ENCODE assay signal across 28 mouse cellular contexts in the genomic region with DNA sequence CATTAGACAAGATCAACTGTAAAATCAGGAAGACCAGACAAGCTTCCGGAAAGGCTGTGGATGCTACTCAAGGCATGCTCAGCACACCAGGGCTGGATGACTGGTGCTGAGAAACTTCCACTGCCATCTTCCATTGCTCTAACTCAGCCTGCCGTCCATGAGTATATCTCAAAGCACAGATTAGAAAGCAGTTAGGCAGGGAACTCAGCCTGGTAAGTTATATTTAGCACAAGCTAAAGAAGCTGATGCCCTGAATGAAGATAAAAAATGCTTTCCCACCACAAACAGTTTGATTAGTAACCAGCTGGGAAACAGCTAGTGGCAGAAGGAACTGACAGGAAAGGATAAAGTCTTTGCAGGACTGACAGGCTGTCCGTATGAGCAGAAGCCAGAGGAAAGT. TPM values are rescaled to one million over a fixed set of nuclear protein-coding genes. Genes with fewer than 3 reads are reported as not detected.
A peak's percentile ranks its signal among the peaks of the same experiment; 100 is the strongest.
DNase-seq lines count a peak whose midpoint lies in the region; ATAC-seq and TF ChIP-seq lines count a peak whose summit lies in the region.
"Had no signal": no experiment of that assay in that cellular context is flagged by ENCODE, and none has a peak within 500 bp of the region (broad histone marks: within the 10 kb centered on the region; RNA-seq: fewer than 3 reads in every experiment).

No protein-coding gene starts in this region.

- H3K27ac ChIP-seq in heart, embryonic 10.5 days = peak overlapping the region; percentile 53; the same call in 1 of the 2 replicates
- H3K27ac ChIP-seq in heart, embryonic 15.5 days = peak overlapping the region; percentile 40
- H3K27ac ChIP-seq: embryonic facial prominence, embryonic 10.5 days; embryonic facial prominence, embryonic 15.5 days; forebrain, embryonic 13.5 days; hindbrain, embryonic 13.5 days; liver, embryonic 15.5 days; lung, embryonic 15.5 days; midbrain, embryonic 13.5 days; neural tube, embryonic 13.5 days had no signal

- no peak overlapping the region for H3K4me3 ChIP-seq in heart, embryonic 10.5 days
- no peak overlapping the region for H3K4me3 ChIP-seq in heart, embryonic 15.5 days
- no peak overlapping the region for H3K4me3 ChIP-seq in G1E (ENCODE audit: low read depth, low read length)
- H3K4me3 ChIP-seq: embryonic facial prominence, embryonic 10.5 days; embryonic facial prominence, embryonic 15.5 days; forebrain, embryonic 13.5 days; hindbrain, embryonic 13.5 days; liver, embryonic 15.5 days; lung, embryonic 15.5 days; midbrain, embryonic 13.5 days; neural tube, embryonic 13.5 days had no signal

- no peak overlapping the region for H3K9ac ChIP-seq in heart, embryonic 15.5 days
- H3K9ac ChIP-seq: embryonic facial prominence, embryonic 15.5 days; forebrain, embryonic 13.5 days; hindbrain, embryonic 13.5 days; liver, embryonic 15.5 days; lung, embryonic 15.5 days; midbrain, embryonic 13.5 days; neural tube, embryonic 13.5 days had no signal

- intact Hi-C loops in heart, postnatal 10 days (cut with DNase I) = no loop called here

- H3K4me1 ChIP-seq in heart, embryonic 10.5 days = peaks cover 21% of the 10 kb centered on the region; the same call in 1 of the 2 replicates
- H3K4me1 ChIP-seq in heart, embryonic 15.5 days (replicated peaks) = peaks cover 23% of the 10 kb centered on the region
- peaks cover 46% of the 10 kb centered on the region for H3K4me1 ChIP-seq in G1E (ENCODE audit: insufficient read depth, low read depth, low read length)

- ATAC-seq in heart, embryonic 15.5 days (replicated peaks; ENCODE audit: insufficient number of reproducible peaks, insufficient read depth, low FRiP score, low read depth) = no peak
- peak; percentile 52 for ATAC-seq in G1E (ENCODE audit: extremely low read depth, insufficient number of reproducible peaks, low FRiP score, poor library complexity, severe bottlenecking)
- peak; percentile 56 for ATAC-seq in common myeloid progenitor, adult 5-6 weeks (replicated peaks; ENCODE audit: low read depth, poor library complexity, severe bottlenecking)
- ATAC-seq: activated CD4-positive, CD25-positive, alpha-beta regulatory T cell, adult 4 months; forebrain, embryonic 13.5 days; intestine, embryonic 16.5 days; midbrain, embryonic 13.5 days had no signal

- 21% methylated on average over 3 of the region's 3 CpGs for WGBS in heart, embryonic 10.5 days
- 48% methylated on average over 3 of the region's 3 CpGs for WGBS in heart, embryonic 15.5 days

- TF ChIP-seq CTCF in G1E (IDR thresholded peaks at IDR 0.05; ENCODE audit: low read depth, low read length) = no peak

- H3K4me2 ChIP-seq in heart, embryonic 15.5 days = 0 out of 2 replicates have a peak overlapping the region, but pooled peaks have one; percentile 0
- H3K4me2 ChIP-seq: embryonic facial prominence, embryonic 15.5 days; forebrain, embryonic 13.5 days; hindbrain, embryonic 13.5 days; liver, embryonic 15.5 days; lung, embryonic 15.5 days; midbrain, embryonic 13.5 days; neural tube, embryonic 13.5 days had no signal

- H3K9me3 ChIP-seq in heart, embryonic 10.5 days = no peaks in the 10 kb centered on the region
- no peaks in the 10 kb centered on the region for H3K9me3 ChIP-seq in heart, embryonic 15.5 days (replicated peaks)
- no peaks in the 10 kb centered on the region for H3K9me3 ChIP-seq in G1E (replicated peaks)
- H3K9me3 ChIP-seq: embryonic facial prominence, embryonic 10.5 days; embryonic facial prominence, embryonic 15.5 days; forebrain, embryonic 13.5 days; hindbrain, embryonic 13.5 days; liver, embryonic 15.5 days; lung, embryonic 15.5 days; midbrain, embryonic 13.5 days; neural tube, embryonic 13.5 days had no signal

- H3K36me3 ChIP-seq in heart, embryonic 10.5 days = peaks cover 72% of the 10 kb centered on the region
- peaks cover 44% of the 10 kb centered on the region for H3K36me3 ChIP-seq in heart, embryonic 15.5 days
- peaks cover 84% of the 10 kb centered on the region for H3K36me3 ChIP-seq in G1E (replicated peaks)
- H3K36me3 ChIP-seq: hindbrain, embryonic 13.5 days had no signal

- no peak for DNase-seq in heart, embryonic 10.5 days (ENCODE audit: low spot score)
- DNase-seq in heart, postnatal 10 days = no peak
- DNase-seq in heart, adult 9 months (ENCODE audit: low spot score in 2 of 2) = no peak
- no peak for DNase-seq in G1E (ENCODE audit: low spot score)
- DNase-seq in adrenal gland, postnatal 25 days = no peak
- DNase-seq: adrenal gland, adult 2 months; cerebellum, adult 2 months; cerebellum, postnatal 14 days; gastrocnemius, postnatal 14 days; kidney, adult 8-10 months; kidney, postnatal 10 days; layer of hippocampus, postnatal 36 days; left cerebral cortex, postnatal 4 days; right cerebral cortex, postnatal 4 days; thymus, adult 2 months; thymus, postnatal 4 days had no signal

- no peaks in the 10 kb centered on the region for H3K27me3 ChIP-seq in heart, embryonic 10.5 days (ENCODE audit: insufficient read depth, poor library complexity, severe bottlenecking)
- H3K27me3 ChIP-seq in heart, embryonic 15.5 days = no peaks in the 10 kb centered on the region
- no peaks in the 10 kb centered on the region for H3K27me3 ChIP-seq in G1E (ENCODE audit: insufficient read depth, low read length)
- H3K27me3 ChIP-seq: embryonic facial prominence, embryonic 15.5 days; forebrain, embryonic 13.5 days; hindbrain, embryonic 13.5 days; liver, embryonic 15.5 days; lung, embryonic 15.5 days; midbrain, embryonic 13.5 days; neural tube, embryonic 13.5 days had no signal

RNA-seq across cellular contexts. Expression of gene Kif23, which starts 5.5 kb away (rescaled TPM):
- 105 and 112 TPM in 2 replicates for polyA plus RNA-seq in heart, embryonic 10.5 days (2016; fragmentation: Nextera tagmentation; extraction: Ambion mirVana)
- total RNA-seq in heart, postnatal 10 days (2021) = 10 to 100 TPM; 22.9 to 28.4 TPM
- polyA plus RNA-seq in heart, embryonic 15.5 days (2015; fragmentation: Nextera tagmentation; extraction: Ambion mirVana) = 61.6 and 78.8 TPM in 2 replicates
- total RNA-seq in G1E (2014; fragmentation: Nextera tagmentation) (280 and 288 TPM in 2 replicates), G1E (2017) (188 and 271 TPM in 2 replicates)
- polyA plus RNA-seq in G1E (2012) = 36.0 and 48.7 TPM in 2 replicates
- total RNA-seq in common myeloid progenitor, adult 5-6 weeks (2017) = 229 and 241 TPM in 2 replicates
- total RNA-seq in adrenal gland, postnatal 25 days (2021) = 12.0 and 13.8 TPM in 2 replicates

RNA-seq across cellular contexts. Expression of gene Rplp1, which starts 26.7 kb away (rescaled TPM):
- 900 and 968 TPM in 2 replicates for polyA plus RNA-seq in heart, embryonic 10.5 days (2016; fragmentation: Nextera tagmentation; extraction: Ambion mirVana)
- total RNA-seq in heart, postnatal 10 days (2021) = 1,000 to 10,000 TPM; 1,715 to 1,777 TPM
- 834 and 862 TPM in 2 replicates for polyA plus RNA-seq in heart, embryonic 15.5 days (2015; fragmentation: Nextera tagmentation; extraction: Ambion mirVana)
- total RNA-seq in G1E (2014; fragmentation: Nextera tagmentation) (2,957 and 3,127 TPM in 2 replicates), G1E (2017) (4,483 and 5,713 TPM in 2 replicates)
- 43,340 and 52,062 TPM in 2 replicates for polyA plus RNA-seq in G1E (2012)
- 4,884 and 5,218 TPM in 2 replicates for total RNA-seq in common myeloid progenitor, adult 5-6 weeks (2017)
- total RNA-seq in adrenal gland, postnatal 25 days (2021) = 1,828 and 1,881 TPM in 2 replicates
